Mouse (Mus musculus) hindbrain, embryonic 14.5 days (tissue): ENCODE results near the gene St6galnac3. TPM values are rescaled to one million over a fixed set of nuclear protein-coding genes. Genes with fewer than 3 reads are reported as not detected.

Experiments used
- ATAC-seq: fragments of 200-750 bp; cut with Nextera tagmentation; 2 replicates; pipeline ENCODE4 v1.8.0; 2017; ENCODE audit warnings: moderate number of reproducible peaks, mild to moderate bottlenecking, moderate TSS enrichment, moderate library complexity; ENCODE audit not compliant: low FRiP score
- DNase-seq: peaks from one replicate; pipeline ENCODE4 v3.0.0-alpha.2; 2015; ENCODE audit warnings: low spot score
- H3K27ac ChIP-seq: fragments of 300-500 bp; sonication (generic); 2 replicates; pipeline ENCODE4 v1.5.1; 2014; ENCODE audit warnings: mild to moderate bottlenecking, moderate library complexity
- H3K27me3 ChIP-seq: fragments of 300-500 bp; sonication (generic); 2 replicates; pipeline ENCODE4 v1.6.1; 2014; ENCODE audit warnings: mild to moderate bottlenecking, low read length, mixed read lengths; ENCODE audit not compliant: control insufficient read depth, insufficient read depth
- H3K36me3 ChIP-seq: fragments of 300-500 bp; sonication (generic); replicated peaks from 2 replicates; pipeline ENCODE4 v1.6.1; 2014; ENCODE audit not compliant: control insufficient read depth, insufficient read depth
- H3K4me1 ChIP-seq: fragments of 300-500 bp; sonication (generic); replicated peaks from 2 replicates; pipeline ENCODE4 v1.6.1; 2014; ENCODE audit warnings: antibody characterized with exemption, low read length, mixed read lengths; ENCODE audit not compliant: control insufficient read depth, insufficient read depth
- H3K4me2 ChIP-seq: fragments of 300-500 bp; sonication (generic); replicated peaks from 2 replicates; pipeline ENCODE4 v1.6.1; 2014; ENCODE audit warnings: mild to moderate bottlenecking, moderate library complexity
- H3K4me3 ChIP-seq: fragments of 300-500 bp; sonication (generic); replicated peaks from 2 replicates; pipeline ENCODE4 v1.5.1; 2014; ENCODE audit warnings: mild to moderate bottlenecking, low read length
- H3K9ac ChIP-seq: fragments of 300-500 bp; sonication (generic); 2 replicates; pipeline ENCODE4 v1.6.1; 2014
- H3K9me3 ChIP-seq: fragments of 300-500 bp; sonication (generic); 2 replicates; pipeline ENCODE4 v1.6.1; 2016; ENCODE audit warnings: low read length; ENCODE audit not compliant: control insufficient read depth
- WGBS: fragments of 180-500 bp; shearing (Covaris S2); extraction: QIAGEN DNeasy Blood & Tissue Kit; methylation state at CpG from one replicate; pipeline ENCODE4 v1.1.7; 2014; 5-methylcytosine and 5-hydroxymethylcytosine counted together
- polyA plus RNA-seq: library from polyadenylated mRNA; unstranded; fragments of >200 nt; fragmentation: Nextera tagmentation; extraction: Ambion mirVana; gene quantifications from 2 replicates; pipeline ENCODE4 v1.2.1, GENCODE M21; 2014

Gene St6galnac3
- polyA plus RNA-seq, 1 experiment from 2014 or later, result 28.3 TPM

DNA sequence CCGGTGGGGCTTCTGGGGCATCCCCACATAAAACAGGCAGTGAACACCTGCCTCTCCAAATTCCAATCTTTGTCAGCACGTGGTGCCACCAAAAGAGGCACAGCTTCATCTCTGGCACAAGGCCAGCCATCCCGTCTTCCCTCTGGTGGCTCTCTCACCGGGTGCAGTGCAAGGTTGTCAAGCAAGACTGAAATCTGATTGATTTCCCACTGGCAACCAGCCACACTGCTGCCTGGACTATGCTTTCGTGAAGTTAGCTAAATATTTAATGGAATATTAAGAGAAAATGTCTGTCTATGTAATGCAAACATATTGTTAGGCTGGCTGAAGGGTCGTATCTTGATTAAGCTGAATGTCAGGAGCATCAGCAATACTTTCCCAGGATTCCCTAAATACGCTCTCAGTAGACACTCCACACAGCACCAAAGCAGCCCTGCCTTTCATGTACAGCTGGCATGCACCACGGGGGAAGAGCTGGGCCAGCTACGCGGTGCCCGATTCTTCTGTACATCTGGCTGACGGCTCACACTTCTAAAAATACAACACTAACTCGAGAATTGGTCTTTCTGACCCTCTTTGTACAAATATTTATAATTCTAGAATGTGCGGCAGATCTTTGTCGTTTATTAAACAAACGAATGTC, 442.7 kb downstream of the St6galnac3 start:
- peak; percentile 46; the same call in 1 of the 2 replicates for ATAC-seq
- Histone ChIP-seq H3K4me1 (peaks cover 34% of the 10 kb centered on the region), H3K27ac (no peak overlapping the region), H3K36me3 (no peaks in the 10 kb centered on the region), H3K27me3 (no peaks in the 10 kb centered on the region), H3K9me3 (no peaks in the 10 kb centered on the region), H3K4me2 (no peak overlapping the region), H3K9ac (no peak overlapping the region), H3K4me3 (no peak overlapping the region)
- peak; percentile 52 for DNase-seq
- 47% methylated on average over 16 of the region's 16 CpGs for WGBS

DNA sequence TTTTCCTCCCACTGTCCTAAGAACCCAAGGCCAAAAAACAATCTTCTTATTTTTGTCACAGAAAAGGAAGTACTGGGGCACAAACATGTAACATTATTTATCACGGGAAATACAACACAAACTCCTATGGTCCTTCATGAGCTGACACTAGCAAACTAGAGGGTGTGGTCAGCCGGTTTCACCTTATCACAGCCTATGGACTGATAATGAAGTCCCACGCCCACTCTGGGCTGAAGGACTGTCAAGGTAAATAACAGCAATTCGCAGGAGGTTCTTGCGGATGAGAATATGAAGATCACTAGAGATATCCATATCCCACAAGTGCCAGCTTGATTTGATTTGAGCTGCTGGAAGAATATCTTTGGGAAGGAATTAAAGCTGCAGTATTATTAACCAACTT, 446.7 kb downstream of the St6galnac3 start:
- no peaks in the 10 kb centered on the region for H3K36me3 ChIP-seq
- no peak overlapping the region for H3K4me2 ChIP-seq
- H3K9ac ChIP-seq, result no peak overlapping the region
- peaks cover 41% of the 10 kb centered on the region for H3K4me1 ChIP-seq
- WGBS, result 78% methylated on average over 5 of the region's 5 CpGs
- no peaks in the 10 kb centered on the region for H3K27me3 ChIP-seq
- peaks cover 10% of the 10 kb centered on the region for H3K9me3 ChIP-seq
- ATAC-seq, result no peak
- peak overlapping the region; percentile 82; the same call in 1 of the 2 replicates for H3K27ac ChIP-seq
- DNase-seq, result no peak
- H3K4me3 ChIP-seq, result no peak overlapping the region

DNA sequence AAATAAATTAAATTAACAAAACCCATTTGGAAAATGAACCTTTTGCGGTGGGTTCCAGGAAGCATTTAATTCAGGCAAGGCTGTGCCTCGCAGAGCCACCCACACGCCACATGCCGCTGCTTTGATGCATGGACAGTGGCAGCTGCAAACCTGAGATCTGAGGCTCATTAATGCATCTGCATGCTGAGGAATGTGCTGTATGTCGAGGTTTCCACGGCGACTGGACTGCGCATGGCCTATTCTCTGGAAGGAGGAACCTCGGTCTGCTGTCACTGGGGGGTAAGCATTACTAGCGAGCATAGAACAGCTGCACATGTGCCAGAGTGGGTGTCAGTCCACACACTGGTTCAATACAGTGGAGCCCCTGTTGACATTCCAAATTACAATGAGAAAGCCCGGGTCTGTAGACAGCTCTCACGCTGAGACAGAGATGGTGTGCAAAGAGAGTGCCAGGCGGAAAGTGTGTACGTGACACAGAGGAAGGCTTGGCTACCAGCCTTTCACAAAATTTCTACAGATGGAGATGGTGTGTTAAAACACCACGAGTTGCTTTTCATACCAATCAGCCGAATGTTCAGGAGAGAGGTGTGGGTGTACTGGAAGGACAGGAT, 447.5 kb downstream of the St6galnac3 start:
- Histone ChIP-seq H3K4me1 (peaks cover 36% of the 10 kb centered on the region), H3K36me3 (no peaks in the 10 kb centered on the region), H3K27me3 (no peaks in the 10 kb centered on the region), H3K4me2 (peak overlapping the region; percentile 42), H3K9ac (peak overlapping the region; percentile 40), H3K27ac (peak overlapping the region; percentile 82), H3K9me3 (peaks cover 14% of the 10 kb centered on the region), H3K4me3 (no peak overlapping the region)
- DNase-seq (peak; percentile 50), ATAC-seq (peak; percentile 84)
- WGBS, result 9% methylated on average over 16 of the region's 16 CpGs

DNA sequence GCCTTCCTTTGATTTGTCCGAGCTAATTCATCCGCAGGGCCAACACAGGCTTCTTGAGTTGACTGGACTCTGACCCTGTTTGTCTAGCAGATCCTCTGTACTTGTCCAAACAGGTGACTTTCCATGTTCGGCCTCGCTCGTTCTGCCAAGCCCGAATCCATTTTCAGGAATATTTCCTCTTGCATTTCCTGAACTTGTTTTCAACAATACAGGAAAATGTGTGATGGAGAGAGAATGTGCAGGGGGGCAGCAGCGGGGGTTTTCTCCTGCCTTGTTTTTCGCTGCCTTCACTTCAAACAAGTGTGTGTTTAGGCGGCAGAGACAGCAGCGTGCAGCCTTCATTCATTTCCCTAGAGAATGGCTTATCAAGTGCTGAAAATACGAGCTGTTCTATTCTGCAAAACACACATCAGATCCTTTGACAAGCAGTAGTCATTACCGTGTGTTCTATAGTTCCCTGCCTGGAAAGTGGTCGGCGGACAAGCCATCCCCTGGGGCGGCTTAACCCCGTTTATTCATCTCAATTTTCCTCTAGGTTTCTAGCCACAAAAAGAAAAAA, 448.1 kb downstream of the St6galnac3 start:
- H3K9me3 ChIP-seq, result peaks cover 14% of the 10 kb centered on the region
- H3K4me2 ChIP-seq, result peak overlapping the region; percentile 42
- WGBS, result 29% methylated on average over 16 of the region's 16 CpGs
- H3K27me3 ChIP-seq, result no peaks in the 10 kb centered on the region
- no peaks in the 10 kb centered on the region for H3K36me3 ChIP-seq
- peak overlapping the region; percentile 40 for H3K9ac ChIP-seq
- ATAC-seq, result peak; percentile 75
- peaks cover 30% of the 10 kb centered on the region for H3K4me1 ChIP-seq
- peak overlapping the region; percentile 82 for H3K27ac ChIP-seq
- no peak overlapping the region for H3K4me3 ChIP-seq
- no peak for DNase-seq

DNA sequence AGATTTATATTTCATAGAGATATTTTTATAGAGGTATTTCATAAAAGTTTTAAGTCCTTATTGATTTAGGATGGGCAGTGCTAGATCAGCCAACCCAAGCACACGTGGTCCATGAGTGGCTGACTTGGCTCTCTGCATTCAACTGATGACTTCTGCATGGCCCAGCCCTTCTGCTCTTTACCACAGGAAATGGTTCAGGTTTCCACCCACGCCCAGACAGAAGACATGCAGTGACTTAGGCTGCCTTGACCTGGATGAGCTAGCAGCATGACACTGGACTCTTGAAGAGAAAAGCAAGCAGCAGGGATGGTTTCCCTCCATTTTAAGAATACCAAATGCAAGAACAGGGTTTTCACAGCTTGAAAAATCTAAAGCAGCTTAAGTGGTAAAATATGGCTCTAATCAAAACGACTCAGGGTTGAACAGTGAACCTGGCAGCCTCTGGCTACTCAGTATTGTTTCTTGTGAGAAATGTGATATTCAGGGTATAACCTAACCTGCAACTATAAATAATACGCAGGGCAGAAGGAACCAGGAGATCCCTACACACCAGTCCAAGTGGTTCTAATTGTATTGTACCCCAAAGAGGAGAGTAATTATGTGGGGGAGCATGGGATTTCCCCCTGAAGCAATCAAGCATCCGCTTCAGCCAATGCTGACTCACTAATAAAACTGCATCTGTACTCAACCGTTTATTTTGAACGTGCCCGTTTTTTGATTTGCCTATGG, 448.7 kb downstream of the St6galnac3 start:
- DNase-seq, result no peak
- Histone ChIP-seq H3K27ac (peak overlapping the region; percentile 82), H3K36me3 (no peaks in the 10 kb centered on the region), H3K4me1 (peaks cover 27% of the 10 kb centered on the region), H3K27me3 (no peaks in the 10 kb centered on the region), H3K9ac (0 out of 2 replicates have a peak overlapping the region, but pooled peaks have one; percentile 40), H3K4me2 (peak overlapping the region; percentile 42), H3K4me3 (no peak overlapping the region), H3K9me3 (peaks cover 14% of the 10 kb centered on the region)
- 62% methylated on average over 8 of the region's 8 CpGs for WGBS
- ATAC-seq, result no peak

DNA sequence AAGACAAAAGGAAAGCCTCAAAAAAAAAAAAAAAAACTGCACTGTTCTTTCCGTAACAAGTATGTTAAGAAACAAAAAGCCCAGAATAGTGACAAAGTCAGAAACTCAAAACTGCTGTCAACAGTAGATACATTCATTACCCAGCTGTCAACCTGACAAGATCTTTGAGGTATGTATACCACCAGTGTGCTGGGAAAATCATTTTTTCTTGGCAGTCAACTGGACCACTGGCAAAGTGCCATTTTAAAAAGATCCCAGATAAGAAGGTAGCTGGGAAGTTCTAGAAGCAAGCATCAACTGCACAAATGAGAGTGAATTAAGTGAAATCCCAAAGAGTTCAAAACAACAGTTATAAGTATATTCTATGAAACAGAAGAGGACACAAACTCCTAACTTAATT, 452.7 kb downstream of the St6galnac3 start:
- H3K27ac ChIP-seq, result no peak overlapping the region
- H3K4me1 ChIP-seq, result peaks cover 13% of the 10 kb centered on the region
- no peak overlapping the region for H3K9ac ChIP-seq
- DNase-seq, result no peak
- no peaks in the 10 kb centered on the region for H3K27me3 ChIP-seq
- WGBS, result 70% methylated on average over 1 of the region's 1 CpGs
- H3K4me3 ChIP-seq, result no peak overlapping the region
- ATAC-seq, result no peak
- H3K4me2 ChIP-seq, result no peak overlapping the region
- H3K9me3 ChIP-seq, result peaks cover 14% of the 10 kb centered on the region
- no peaks in the 10 kb centered on the region for H3K36me3 ChIP-seq

DNA sequence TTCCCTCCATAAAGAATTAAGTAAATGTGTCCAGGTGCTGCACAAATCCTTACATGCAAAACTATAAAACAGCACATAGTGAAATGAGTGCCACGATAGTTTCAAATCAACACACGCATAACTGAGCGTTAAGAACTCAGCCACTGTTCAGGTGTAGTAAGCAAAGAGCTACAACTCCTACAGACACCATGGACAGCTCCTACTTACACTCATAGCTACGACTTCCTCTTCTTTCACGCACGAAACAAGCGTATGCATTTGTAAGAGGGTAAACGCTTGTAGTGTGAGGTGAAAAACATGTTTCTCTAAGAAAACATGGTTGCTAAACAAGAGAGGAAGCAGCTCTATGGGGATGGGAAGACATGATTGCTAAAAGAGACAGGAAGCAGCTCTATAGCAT, 457.6 kb downstream of the St6galnac3 start:
- Histone ChIP-seq H3K9me3 (no peaks in the 10 kb centered on the region), H3K9ac (no peak overlapping the region), H3K36me3 (no peaks in the 10 kb centered on the region), H3K4me3 (no peak overlapping the region), H3K4me1 (no peaks in the 10 kb centered on the region; the same call in 1 of the 2 replicates), H3K27me3 (no peaks in the 10 kb centered on the region), H3K4me2 (no peak overlapping the region), H3K27ac (no peak overlapping the region)
- DNase-seq (no peak), ATAC-seq (no peak)
- 78% methylated on average over 8 of the region's 8 CpGs for WGBS

DNA sequence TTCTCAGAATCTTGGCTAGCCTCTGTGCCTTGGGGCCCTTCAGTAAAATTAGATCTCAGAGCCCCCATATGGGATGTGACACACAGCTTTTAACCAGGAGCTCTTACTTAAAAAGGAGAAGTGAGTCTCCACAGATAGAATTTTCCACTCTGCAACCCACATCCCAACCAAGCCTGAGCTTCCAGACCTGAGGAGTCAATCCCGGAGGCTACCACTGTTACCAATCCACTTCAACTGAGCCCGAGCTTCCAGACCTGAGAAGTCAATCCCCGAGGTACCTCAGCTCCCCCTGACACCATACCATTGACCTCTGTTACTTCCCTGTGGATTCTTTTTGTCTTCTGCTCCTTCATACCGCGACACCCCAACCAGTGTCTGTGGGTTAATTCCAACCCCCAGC, 463.0 kb downstream of the St6galnac3 start:
- H3K27me3 ChIP-seq, result no peaks in the 10 kb centered on the region
- no peak overlapping the region for H3K4me2 ChIP-seq
- H3K9me3 ChIP-seq, result no peaks in the 10 kb centered on the region
- H3K27ac ChIP-seq, result no peak overlapping the region
- no peak overlapping the region for H3K4me3 ChIP-seq
- DNase-seq (no peak), ATAC-seq (no peak)
- WGBS, result 68% methylated on average over 5 of the region's 5 CpGs
- H3K9ac ChIP-seq, result no peak overlapping the region
- no peaks in the 10 kb centered on the region for H3K36me3 ChIP-seq
- peaks cover 14% of the 10 kb centered on the region for H3K4me1 ChIP-seq
